Mouse (Mus musculus) bone marrow macrophage, adult 2 months (primary cell): ENCODE measurements around the gene Pim3.

Experiments used
- CTCF ChIP-seq: IDR thresholded peaks from 2 replicates; pipeline ENCODE4 v1.5.1; 2012; ENCODE audit warnings: low read depth, mild to moderate bottlenecking, low read length, moderate library complexity
- POLR2A ChIP-seq: IDR thresholded peaks from 2 replicates; pipeline ENCODE4 v1.6.1; 2012; ENCODE audit warnings: mild to moderate bottlenecking, low read depth, low read length, borderline replicate concordance

DNA sequence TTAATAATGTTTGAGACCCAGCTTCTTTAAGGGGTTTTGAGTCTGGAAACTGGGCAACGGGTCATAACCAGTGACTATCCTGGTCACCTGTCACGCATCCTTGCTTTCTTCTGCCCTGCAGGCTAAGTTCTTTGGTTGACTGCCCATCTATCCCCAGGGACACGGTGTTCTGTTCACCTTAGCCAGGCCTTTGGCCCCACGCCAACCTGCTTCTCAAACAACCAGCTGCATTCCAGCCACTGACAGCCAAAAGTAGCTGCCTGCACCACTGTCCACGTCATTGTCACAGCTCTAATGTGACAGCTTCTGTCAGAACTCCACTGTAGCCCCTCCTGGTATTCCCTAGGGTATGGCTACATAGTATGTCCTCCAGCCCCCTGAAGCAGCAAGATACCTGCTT is 30.5 kb upstream of the Pim3 start:
- TF ChIP-seq POLR2A, result no peak
- no peak for TF ChIP-seq CTCF
